Mouse (Mus musculus): ENCODE measurements around the gene Rwdd2b. TPM values are rescaled to one million over a fixed set of nuclear protein-coding genes. Genes with fewer than 3 reads are reported as not detected.
A peak's percentile ranks its signal among the peaks of the same experiment; 100 is the strongest.

Rwdd2b gene
- polyA plus RNA-seq, 1 experiment from 2014 or later, result 11.1 TPM

DNA sequence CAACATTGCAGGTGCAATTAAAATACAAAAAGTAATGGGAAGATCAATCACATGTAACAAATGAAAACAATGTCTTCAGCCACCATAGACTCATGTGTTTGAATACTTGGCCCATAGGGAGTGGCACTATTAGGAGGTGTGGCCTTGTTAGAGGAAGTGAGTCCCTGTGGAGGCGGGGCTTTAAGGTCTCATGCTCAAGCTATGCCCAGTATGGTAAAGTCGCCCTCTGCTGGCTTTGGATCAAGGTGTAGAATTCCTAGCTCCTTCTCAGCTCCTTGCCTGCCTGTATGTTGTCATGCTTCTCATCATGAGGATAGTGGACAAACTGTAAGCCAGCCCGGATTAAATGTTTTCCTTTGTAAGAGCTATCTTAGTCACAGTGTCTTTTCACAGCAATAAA is 35.4 kb downstream of the Rwdd2b start:
- WGBS, result 82% methylated on average over 3 of the region's 3 CpGs
- Histone ChIP-seq H3K4me1 (replicated peaks) (no peaks in the 10 kb centered on the region), H3K4me2 (no peak overlapping the region), H3K36me3 (peaks cover 79% of the 10 kb centered on the region), H3K9ac (no peak overlapping the region), H3K27ac (no peak overlapping the region), H3K27me3 (no peaks in the 10 kb centered on the region), H3K4me3 (no peak overlapping the region), H3K9me3 (replicated peaks) (no peaks in the 10 kb centered on the region)
- no peak for ATAC-seq (replicated peaks; ENCODE audit: insufficient number of reproducible peaks, insufficient read depth, low FRiP score, low read depth)

DNA sequence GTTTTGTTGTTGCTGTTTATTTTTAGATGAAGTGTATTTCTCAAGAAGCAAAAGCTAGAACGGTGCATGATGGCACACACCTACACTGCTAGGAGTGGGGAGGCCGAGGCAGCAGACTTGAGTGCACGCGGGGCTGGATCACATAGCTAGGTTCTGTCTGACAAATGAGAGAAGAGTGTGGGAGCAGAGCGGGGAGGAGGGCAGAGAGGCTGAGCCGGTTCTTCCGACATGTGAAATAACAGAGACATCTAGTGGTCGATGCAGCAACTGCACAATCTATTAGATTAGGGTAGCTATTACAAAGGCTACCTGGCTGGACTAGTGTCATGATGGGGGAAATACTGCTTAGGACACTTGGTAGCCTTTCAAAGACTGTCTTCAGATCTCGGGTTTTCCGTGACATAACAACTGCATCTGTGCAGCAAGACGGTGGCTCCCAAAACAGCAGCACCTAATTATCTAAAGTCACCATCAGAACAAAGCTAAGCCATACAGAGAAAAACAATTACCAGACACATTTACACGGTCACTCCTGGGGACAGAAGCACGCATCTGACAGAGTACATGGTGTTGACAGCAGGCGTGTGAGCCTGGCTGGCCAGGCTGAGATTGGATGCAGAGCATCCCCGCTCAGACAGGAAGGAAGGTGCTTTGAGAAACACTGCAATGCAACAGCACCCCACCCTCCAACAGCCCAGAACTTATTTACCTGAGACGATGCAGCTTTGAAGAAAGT is 46.4 kb downstream of the Rwdd2b start:
- 31% methylated on average over 16 of the region's 16 CpGs for WGBS
- peak; percentile 53 for ATAC-seq (replicated peaks; ENCODE audit: insufficient number of reproducible peaks, insufficient read depth, low FRiP score, low read depth)
- no peak overlapping the region for H3K4me3 ChIP-seq

DNA sequence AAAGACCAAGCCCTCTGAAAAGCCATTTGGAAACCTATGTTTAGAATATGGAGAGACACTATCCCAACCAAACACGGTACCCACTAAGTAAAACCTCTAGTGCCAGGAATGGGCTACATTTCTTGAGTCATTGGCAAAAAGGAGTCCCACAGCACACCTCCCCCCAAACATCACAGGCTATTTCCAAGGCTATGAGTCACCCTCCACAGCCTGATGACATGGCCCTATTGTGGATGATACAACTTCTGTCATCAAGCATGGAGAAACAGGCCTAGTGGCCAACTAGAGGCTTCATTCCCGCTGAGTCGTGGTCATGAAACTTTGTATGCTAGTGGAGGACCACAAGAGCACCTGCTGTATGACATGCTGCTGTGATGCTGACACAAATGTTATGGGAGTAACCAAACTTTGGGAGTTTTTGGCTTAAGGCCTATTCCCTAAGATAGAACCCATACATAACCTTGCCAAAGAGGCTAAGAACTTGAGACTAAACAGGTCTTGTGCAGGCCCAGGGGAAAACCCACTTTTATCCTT is 52.9 kb downstream of the Rwdd2b start:
- no peaks in the 10 kb centered on the region for H3K27me3 ChIP-seq
- H3K27ac ChIP-seq, result no peak overlapping the region
- ATAC-seq (replicated peaks; ENCODE audit: insufficient number of reproducible peaks, insufficient read depth, low FRiP score, low read depth), result no peak
- no peak overlapping the region for H3K4me3 ChIP-seq
- H3K9me3 ChIP-seq (replicated peaks), result no peaks in the 10 kb centered on the region
- no peaks in the 10 kb centered on the region for H3K4me1 ChIP-seq (replicated peaks)
- H3K9ac ChIP-seq, result no peak overlapping the region
- no peak overlapping the region for H3K4me2 ChIP-seq
- H3K36me3 ChIP-seq, result peaks cover 18% of the 10 kb centered on the region
- WGBS, result 90% methylated on average over 3 of the region's 3 CpGs

More for the DNA sequence above, 46.4 kb downstream of the Rwdd2b start:
- H3K27me3 ChIP-seq, result no peaks in the 10 kb centered on the region
- H3K9ac ChIP-seq, result no peak overlapping the region
- H3K9me3 ChIP-seq (replicated peaks), result no peaks in the 10 kb centered on the region
- H3K27ac ChIP-seq, result no peak overlapping the region
- H3K36me3 ChIP-seq, result peaks cover 45% of the 10 kb centered on the region
- no peaks in the 10 kb centered on the region for H3K4me1 ChIP-seq (replicated peaks)
- H3K4me2 ChIP-seq, result no peak overlapping the region

DNA sequence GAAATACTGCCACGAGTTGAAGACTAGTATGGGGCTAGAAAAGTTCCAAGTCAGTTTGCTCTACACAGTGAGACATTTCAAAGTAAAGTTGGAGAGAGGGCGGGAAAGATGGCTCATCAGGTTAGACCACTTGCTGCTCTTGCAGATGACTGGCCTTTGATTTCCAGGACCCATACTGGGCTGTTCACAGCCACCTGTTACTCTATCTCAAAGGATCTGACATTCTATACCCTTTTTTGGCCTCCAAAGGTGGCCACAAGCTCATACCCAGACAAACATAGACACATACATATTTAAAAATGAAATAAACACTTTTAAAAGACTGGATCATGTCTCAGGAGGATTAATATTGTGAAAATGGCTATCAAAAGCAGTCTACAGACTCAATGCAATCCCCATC is 56.0 kb downstream of the Rwdd2b start:
- 87% methylated on average over 2 of the region's 2 CpGs for WGBS
- no peak overlapping the region for H3K4me3 ChIP-seq
- no peak for ATAC-seq (replicated peaks; ENCODE audit: insufficient number of reproducible peaks, insufficient read depth, low FRiP score, low read depth)
- no peak overlapping the region for H3K9ac ChIP-seq
- H3K4me2 ChIP-seq, result no peak overlapping the region
- no peaks in the 10 kb centered on the region for H3K27me3 ChIP-seq
- no peak overlapping the region for H3K27ac ChIP-seq
- H3K4me1 ChIP-seq (replicated peaks), result no peaks in the 10 kb centered on the region
- peaks cover 46% of the 10 kb centered on the region for H3K36me3 ChIP-seq
- H3K9me3 ChIP-seq (replicated peaks), result no peaks in the 10 kb centered on the region

Other genes starting within 250 kb of the Rwdd2b start
- 24.3 and 24.5 TPM in 2 replicates for gene N6amt1, start 86.4 kb downstream of the Rwdd2b start, polyA plus RNA-seq (2015; fragmentation: Nextera tagmentation; extraction: Ambion mirVana)
- gene Ltn1, start 8.0 kb downstream of the Rwdd2b start, polyA plus RNA-seq (2015; fragmentation: Nextera tagmentation; extraction: Ambion mirVana), result 16.5 and 19.4 TPM in 2 replicates
- 33.2 and 36.8 TPM in 2 replicates for gene Usp16, start 14.1 kb upstream of the Rwdd2b start, polyA plus RNA-seq (2015; fragmentation: Nextera tagmentation; extraction: Ambion mirVana)
- gene Cct8, start 55.3 kb upstream of the Rwdd2b start, polyA plus RNA-seq (2015; fragmentation: Nextera tagmentation; extraction: Ambion mirVana), result 282 and 291 TPM in 2 replicates
- 1.0 and 1.3 TPM in 2 replicates for gene Map3k7cl, start 112.8 kb upstream of the Rwdd2b start, polyA plus RNA-seq (2015; fragmentation: Nextera tagmentation; extraction: Ambion mirVana)